Mouse (Mus musculus) CD4-positive naive resting alpha-beta T cell, adult 76 days (primary cell): Measurements from ENCODE around the gene Efcab10. TPM values are rescaled to one million over a fixed set of nuclear protein-coding genes. Genes with fewer than 3 reads are reported as not detected.

Experiments
- total RNA-seq: library from RNA; stranded (reverse); gene quantifications from one replicate; pipeline ENCODE4 v1.2.4, GENCODE M21; 2023

The Efcab10 gene
- total RNA-seq = not detected

GRCm38 (mm10) chr12:33394804-33395623, at the start of gene Efcab10:
Efcab10 (plus strand) TSS chr12:33394854.

GRCm38 (mm10) chr12:33429387-33430160, 34.9 kb downstream of the Efcab10 start, which contains the start of gene Twistnb:
Twistnb (plus strand) TSS chr12:33429635.

Other genes starting within 250 kb of the Efcab10 start
- 163 TPM for gene Atxn7l1, start 247.2 kb upstream of the Efcab10 start, total RNA-seq
- gene Twistnb, start 34.8 kb downstream of the Efcab10 start, total RNA-seq = 59.7 TPM